Mouse (Mus musculus) lung, embryonic 14.5 days (tissue): ENCODE data around the gene Cygb. TPM values are rescaled to one million over a fixed set of nuclear protein-coding genes. Genes with fewer than 3 reads are reported as not detected.
A peak's percentile ranks its signal among the peaks of the same experiment; 100 is the strongest.

Source experiments
- ATAC-seq: fragments of 200-750 bp; cut with Nextera tagmentation; 2 replicates; pipeline ENCODE4 v1.8.0; 2017; ENCODE audit warnings: mild to moderate bottlenecking, moderate TSS enrichment, moderate library complexity; ENCODE audit not compliant: insufficient read depth
- DNase-seq: peaks from one replicate; pipeline ENCODE4 v3.0.0-alpha.2; 2015
- H3K27ac ChIP-seq: fragments of 300-500 bp; sonication (generic); 2 replicates; pipeline ENCODE4 v1.5.1; 2014; ENCODE audit warnings: low read depth, mild to moderate bottlenecking, moderate library complexity
- H3K27me3 ChIP-seq: fragments of 300-500 bp; sonication (generic); 2 replicates; pipeline ENCODE4 v1.6.1; 2014; ENCODE audit warnings: low read length, control low read depth; ENCODE audit not compliant: insufficient read depth
- H3K36me3 ChIP-seq: fragments of 300-500 bp; sonication (generic); 2 replicates; pipeline ENCODE4 v1.6.1; 2014; ENCODE audit warnings: control low read depth; ENCODE audit not compliant: insufficient read depth
- H3K4me1 ChIP-seq: fragments of 300-500 bp; sonication (generic); 2 replicates; pipeline ENCODE4 v1.6.1; 2014; ENCODE audit warnings: antibody characterized with exemption, control low read depth; ENCODE audit not compliant: insufficient read depth
- H3K4me2 ChIP-seq: fragments of 300-500 bp; sonication (generic); 2 replicates; pipeline ENCODE4 v1.6.1; 2014; ENCODE audit warnings: mild to moderate bottlenecking
- H3K4me3 ChIP-seq: fragments of 300-500 bp; sonication (generic); 2 replicates; pipeline ENCODE4 v1.5.1; 2014; ENCODE audit warnings: low read depth, low read length
- H3K9ac ChIP-seq: fragments of 300-500 bp; sonication (generic); 2 replicates; pipeline ENCODE4 v1.6.1; 2014
- H3K9me3 ChIP-seq: fragments of 300-500 bp; sonication (generic); 2 replicates; pipeline ENCODE4 v1.6.1; 2016; ENCODE audit warnings: low read depth, low read length, control low read depth
- CTCF ChIP-seq: IDR thresholded peaks from 2 replicates; pipeline ENCODE4 v1.5.1; 2016; ENCODE audit warnings: antibody characterized with exemption, low read depth
- WGBS: fragments of 180-500 bp; shearing (Covaris S2); extraction: QIAGEN DNeasy Blood & Tissue Kit; methylation state at CpG from one replicate; pipeline ENCODE4 v1.1.7; 2014; 5-methylcytosine and 5-hydroxymethylcytosine counted together
- polyA plus RNA-seq: library from polyadenylated mRNA; unstranded; fragments of >200 nt; fragmentation: Nextera tagmentation; extraction: Ambion mirVana; gene quantifications from 2 replicates; pipeline ENCODE4 v1.2.1, GENCODE M21; 2014

Gene Cygb
- polyA plus RNA-seq, 1 experiment from 2014 or later = 9.5 TPM

DNA sequence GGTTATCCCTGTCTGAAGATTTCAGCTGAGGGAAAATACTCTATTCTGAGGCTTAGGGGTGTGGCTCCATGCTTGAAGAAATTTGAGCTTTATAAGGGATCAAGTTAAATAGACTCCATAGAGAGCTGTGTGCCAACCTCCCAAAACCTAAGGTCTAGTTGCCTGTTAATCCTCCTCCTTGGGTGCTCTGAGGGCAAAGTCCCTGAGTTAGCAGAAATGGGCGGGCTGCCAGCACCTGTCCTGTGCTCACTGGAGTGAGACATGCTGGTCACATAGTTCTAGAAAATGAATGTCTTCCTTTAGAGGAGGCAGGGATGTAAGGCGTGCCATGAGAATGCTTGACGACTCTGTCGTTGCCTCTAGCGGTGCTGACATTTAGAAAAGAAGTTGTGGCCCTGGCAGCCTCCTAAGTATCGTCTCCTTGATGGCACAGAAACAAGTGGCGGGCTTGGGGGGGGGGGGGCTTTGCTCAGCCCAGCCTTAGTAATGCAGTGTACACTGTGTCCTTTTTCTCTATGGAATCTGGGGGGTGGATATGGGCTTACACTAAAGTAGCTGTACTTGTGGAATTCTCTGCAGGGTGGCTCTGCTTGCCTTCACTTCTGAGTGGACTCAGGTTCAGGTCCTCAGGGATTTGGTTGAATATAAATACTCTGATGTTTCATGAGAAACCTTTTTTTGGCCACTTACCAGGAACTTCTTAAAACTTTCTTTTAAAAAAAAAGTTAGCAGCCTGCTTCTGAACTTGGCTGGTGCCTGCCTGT is 20.7 kb upstream of the Cygb start:
- Histone ChIP-seq H3K27me3 (no peaks in the 10 kb centered on the region), H3K9ac (no peak overlapping the region), H3K27ac (no peak overlapping the region), H3K4me2 (no peak overlapping the region), H3K4me3 (no peak overlapping the region), H3K9me3 (no peaks in the 10 kb centered on the region), H3K36me3 (peaks cover 64% of the 10 kb centered on the region), H3K4me1 (peaks cover 4% of the 10 kb centered on the region; the same call in 1 of the 2 replicates)
- DNase-seq (no peak), ATAC-seq (no peak)
- WGBS = 71% methylated on average over 7 of the region's 7 CpGs
- TF ChIP-seq CTCF = no peak

DNA sequence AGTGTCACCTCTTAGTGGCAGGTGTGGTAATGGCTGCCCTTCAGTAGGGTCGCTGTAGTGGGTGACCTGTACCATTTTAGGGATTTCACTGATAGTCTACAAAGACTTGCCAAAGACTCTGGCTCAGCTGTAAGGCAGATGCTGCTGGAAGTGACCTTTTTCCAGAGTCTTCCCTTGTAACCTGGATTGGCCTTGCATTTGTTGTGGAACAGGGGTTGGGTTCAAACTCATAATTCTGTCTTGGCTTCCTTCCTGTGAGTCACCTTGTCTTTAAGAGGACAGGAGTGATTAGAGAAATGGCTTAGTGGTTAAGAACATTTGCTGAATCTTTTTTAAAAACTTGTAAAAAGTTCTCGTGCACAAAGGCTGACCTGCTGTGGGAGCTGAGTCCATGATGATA is 19.3 kb upstream of the Cygb start:
- no peak for DNase-seq
- no peak for TF ChIP-seq CTCF
- Histone ChIP-seq H3K4me3 (peak overlapping the region; percentile 92), H3K36me3 (peaks cover 51% of the 10 kb centered on the region), H3K27ac (no peak overlapping the region), H3K9me3 (no peaks in the 10 kb centered on the region), H3K4me2 (peak overlapping the region; percentile 86), H3K27me3 (no peaks in the 10 kb centered on the region), H3K4me1 (peaks cover 4% of the 10 kb centered on the region; the same call in 1 of the 2 replicates), H3K9ac (peak overlapping the region; percentile 98)
- no peak for ATAC-seq
- 79% methylated on average over 2 of the region's 2 CpGs for WGBS

DNA sequence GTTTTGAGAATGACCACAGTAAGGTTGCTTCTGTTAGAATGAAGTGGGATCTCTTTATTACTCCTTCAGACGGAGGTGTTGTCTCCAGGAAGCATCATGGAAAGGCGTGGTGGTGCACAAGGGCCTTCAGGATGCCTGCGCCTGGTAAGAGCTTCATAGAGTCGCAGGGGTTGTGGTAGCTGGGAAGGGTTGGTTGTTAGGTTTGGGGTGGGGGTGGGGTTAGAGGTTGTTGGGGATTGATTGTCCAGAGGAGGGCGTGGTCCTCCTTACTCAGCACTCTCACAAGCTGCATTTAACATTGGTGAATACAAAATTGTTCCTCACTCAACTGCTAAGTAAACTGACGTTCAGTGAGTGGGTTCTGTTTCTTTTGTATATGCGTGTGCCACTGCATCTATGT is 18.5 kb upstream of the Cygb start:
- Histone ChIP-seq H3K4me1 (peaks cover 4% of the 10 kb centered on the region; the same call in 1 of the 2 replicates), H3K27ac (no peak overlapping the region), H3K4me2 (peak overlapping the region; percentile 86), H3K4me3 (peak overlapping the region; percentile 92), H3K9ac (peak overlapping the region; percentile 98), H3K27me3 (no peaks in the 10 kb centered on the region), H3K9me3 (no peaks in the 10 kb centered on the region), H3K36me3 (peaks cover 49% of the 10 kb centered on the region)
- ATAC-seq (no peak), DNase-seq (peak; percentile 17)
- 12% methylated on average over 7 of the region's 7 CpGs for WGBS
- no peak for TF ChIP-seq CTCF

DNA sequence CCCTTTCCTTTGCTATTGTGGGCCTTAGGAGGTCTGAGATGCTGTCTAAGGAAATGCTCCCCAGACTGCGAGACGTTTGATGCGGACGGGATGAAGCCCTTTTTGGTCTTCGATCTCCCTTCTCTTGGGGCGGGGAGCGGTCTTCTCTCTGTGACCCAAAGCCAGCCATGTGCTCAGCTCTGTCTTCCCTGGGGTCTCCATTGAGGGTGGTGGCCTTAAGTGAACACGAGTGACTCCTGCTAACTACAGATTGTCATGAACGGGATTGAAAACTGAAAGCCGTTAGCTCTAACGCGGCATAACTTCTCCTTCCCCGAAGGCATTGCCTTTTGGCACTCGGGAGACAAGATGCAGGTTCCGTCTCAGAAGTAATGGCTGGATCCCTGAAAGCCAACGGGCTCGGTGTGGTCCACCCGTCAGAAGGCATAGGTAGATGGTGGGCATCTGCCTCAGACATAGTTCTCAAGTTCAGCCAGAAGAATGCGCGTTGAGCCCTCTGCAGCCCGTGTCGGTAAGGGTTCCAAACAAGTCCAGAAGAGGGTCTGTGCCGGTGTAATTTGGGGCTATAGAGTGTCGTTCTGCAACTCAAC is 17.8 kb upstream of the Cygb start:
- ATAC-seq (no peak; the same call in 1 of the 2 replicates), DNase-seq (peak; percentile 23)
- Histone ChIP-seq H3K27ac (peak overlapping the region; percentile 79), H3K4me1 (peaks cover 4% of the 10 kb centered on the region; the same call in 1 of the 2 replicates), H3K4me3 (peak overlapping the region; percentile 92), H3K4me2 (peak overlapping the region; percentile 86), H3K9ac (peak overlapping the region; percentile 98), H3K36me3 (peaks cover 45% of the 10 kb centered on the region), H3K9me3 (no peaks in the 10 kb centered on the region), H3K27me3 (no peaks in the 10 kb centered on the region)
- TF ChIP-seq CTCF = no peak
- under 1% methylated on average over 24 of the region's 24 CpGs for WGBS

DNA sequence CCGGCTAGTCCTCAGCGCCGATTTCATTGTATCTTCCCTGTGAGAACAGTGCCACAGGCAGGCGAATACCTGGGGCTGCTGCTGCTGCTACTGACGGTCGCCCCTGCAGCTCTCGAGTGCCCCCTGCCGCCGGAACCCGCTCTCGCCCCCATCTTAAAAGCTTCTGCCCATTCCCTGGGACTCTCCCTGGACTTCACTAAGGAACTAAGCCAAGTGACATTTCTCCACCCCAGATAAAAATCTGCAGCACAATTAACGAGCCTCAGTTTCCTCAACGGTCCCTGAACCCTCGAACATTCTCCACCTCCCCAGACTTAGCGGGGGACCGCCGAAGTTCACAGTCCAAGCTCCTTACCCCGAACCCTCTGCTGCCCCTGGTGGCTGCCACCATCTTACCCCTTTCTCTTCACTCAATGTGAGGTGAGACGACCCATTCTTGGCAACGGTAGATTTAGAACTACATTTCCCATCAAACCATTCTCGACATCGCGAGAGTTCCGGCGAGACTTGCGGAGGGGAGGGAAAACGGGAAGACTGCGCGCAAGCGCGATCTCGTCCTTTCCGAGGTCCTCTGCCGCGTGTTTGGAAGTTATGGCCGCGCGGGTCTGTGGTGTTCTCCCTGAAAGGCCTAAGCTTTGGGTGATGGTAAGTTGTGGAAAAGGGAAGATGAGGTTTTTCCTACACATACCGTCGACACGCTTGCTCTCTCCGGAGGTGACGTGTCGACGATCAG is 17.2 kb upstream of the Cygb start:
- DNase-seq (peak; percentile 99), ATAC-seq (peak; percentile 86)
- no peaks in the 10 kb centered on the region for H3K9me3 ChIP-seq
- TF ChIP-seq CTCF = peak; percentile 74
- peaks cover 38% of the 10 kb centered on the region for H3K36me3 ChIP-seq
- WGBS = under 1% methylated on average over 45 of the region's 45 CpGs
- peak overlapping the region; percentile 86 for H3K4me2 ChIP-seq
- H3K9ac ChIP-seq = peak overlapping the region; percentile 98
- peak overlapping the region; percentile 92 for H3K4me3 ChIP-seq
- no peaks in the 10 kb centered on the region for H3K27me3 ChIP-seq
- H3K27ac ChIP-seq = peak overlapping the region; percentile 79
- H3K4me1 ChIP-seq = peaks cover 4% of the 10 kb centered on the region; the same call in 1 of the 2 replicates

DNA sequence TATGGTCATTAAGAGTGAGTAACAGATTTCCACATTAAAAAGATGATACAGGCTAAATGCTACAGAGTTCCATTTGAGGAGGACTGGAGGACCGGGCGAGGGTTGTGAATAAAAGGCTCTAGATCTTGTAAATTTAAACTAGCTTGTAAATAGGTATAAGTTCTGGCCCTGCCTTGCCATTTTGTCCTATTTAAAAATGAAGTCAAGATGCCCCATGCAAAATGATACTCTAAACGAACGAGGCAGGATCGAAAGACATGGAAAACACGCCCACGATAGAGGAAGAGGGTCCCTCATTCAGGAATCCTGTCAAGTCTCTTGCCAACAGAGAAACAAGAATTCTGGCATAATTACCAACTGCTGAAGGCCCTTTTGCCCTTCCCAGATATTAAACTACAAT is 16.3 kb upstream of the Cygb start:
- Histone ChIP-seq H3K4me3 (no peak overlapping the region), H3K4me2 (0 out of 2 replicates have a peak overlapping the region, but pooled peaks have one; percentile 86), H3K9ac (no peak overlapping the region), H3K27ac (no peak overlapping the region), H3K27me3 (no peaks in the 10 kb centered on the region), H3K9me3 (no peaks in the 10 kb centered on the region), H3K4me1 (peaks cover 8% of the 10 kb centered on the region; the same call in 1 of the 2 replicates), H3K36me3 (peaks cover 29% of the 10 kb centered on the region)
- 74% methylated on average over 7 of the region's 7 CpGs for WGBS
- no peak for TF ChIP-seq CTCF
- ATAC-seq (no peak), DNase-seq (no peak)

DNA sequence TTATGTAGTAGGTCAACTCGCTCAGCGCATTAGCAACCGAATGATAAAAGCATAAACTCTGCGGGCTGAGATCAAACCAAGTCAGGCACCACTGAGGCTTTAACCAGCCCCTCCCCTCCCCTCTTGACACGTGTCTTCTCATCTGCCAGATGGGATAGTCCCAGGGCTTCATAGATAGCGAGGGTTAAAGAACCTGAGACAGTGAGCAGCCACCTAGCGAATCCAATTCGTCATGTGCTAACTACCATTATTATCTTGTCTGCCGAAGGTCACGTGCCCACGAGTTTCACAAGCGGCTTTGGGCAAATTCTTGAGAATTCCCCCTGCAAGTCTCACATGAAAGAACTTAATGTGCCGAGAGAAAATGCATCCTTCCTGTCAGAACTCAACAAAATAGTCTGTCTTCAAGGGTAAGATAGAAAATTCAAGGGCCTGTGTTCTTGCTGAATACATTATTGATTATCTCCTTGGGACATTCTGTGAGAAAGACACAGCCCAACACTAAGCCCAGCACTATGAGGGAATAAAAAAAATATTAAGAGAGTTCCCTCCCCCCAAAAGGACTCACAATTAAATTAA is 15.8 kb upstream of the Cygb start:
- H3K9ac ChIP-seq = no peak overlapping the region

More for the DNA sequence above, 15.8 kb upstream of the Cygb start:
- 28% methylated on average over 13 of the region's 13 CpGs for WGBS
- no peak overlapping the region for H3K4me2 ChIP-seq
- H3K9me3 ChIP-seq = no peaks in the 10 kb centered on the region
- peaks cover 10% of the 10 kb centered on the region; the same call in 1 of the 2 replicates for H3K4me1 ChIP-seq
- no peak overlapping the region for H3K27ac ChIP-seq
- no peak for DNase-seq
- H3K36me3 ChIP-seq = peaks cover 24% of the 10 kb centered on the region
- H3K4me3 ChIP-seq = no peak overlapping the region
- no peaks in the 10 kb centered on the region for H3K27me3 ChIP-seq
- ATAC-seq = no peak
- no peak for TF ChIP-seq CTCF
